Mouse (Mus musculus): ENCODE measurements around the gene Gm4297.
"Not testable (repeated sequence)": the region's sequence is repeated elsewhere in the genome, so short reads cannot be mapped to it uniquely, and the experiment has no call there.

- not testable (repeated sequence) for TF ChIP-seq POLR2A (IDR thresholded peaks at IDR 0.05; ENCODE audit: insufficient read depth, low read length); CTCF (IDR thresholded peaks at IDR 0.05; ENCODE audit: low read depth, low read length); EP300 (IDR thresholded peaks at IDR 0.05; ENCODE audit: insufficient read depth, low read depth, low read length)
These were observed at the start of gene Gm4297 for GRCm38 (mm10) chrX:24574795-24575194.
